Mouse (Mus musculus): ENCODE data around the gene Ech1.

Gene Ech1

GRCm38 (mm10) chr7:28824941-28825685 lies at the start of gene Ech1:
Gene Ech1 (plus strand): TSS chr7:28825217.
- DNase-seq (ENCODE audit: low spot score in 2 of 2), result peak; percentile 83 to 87

DNA sequence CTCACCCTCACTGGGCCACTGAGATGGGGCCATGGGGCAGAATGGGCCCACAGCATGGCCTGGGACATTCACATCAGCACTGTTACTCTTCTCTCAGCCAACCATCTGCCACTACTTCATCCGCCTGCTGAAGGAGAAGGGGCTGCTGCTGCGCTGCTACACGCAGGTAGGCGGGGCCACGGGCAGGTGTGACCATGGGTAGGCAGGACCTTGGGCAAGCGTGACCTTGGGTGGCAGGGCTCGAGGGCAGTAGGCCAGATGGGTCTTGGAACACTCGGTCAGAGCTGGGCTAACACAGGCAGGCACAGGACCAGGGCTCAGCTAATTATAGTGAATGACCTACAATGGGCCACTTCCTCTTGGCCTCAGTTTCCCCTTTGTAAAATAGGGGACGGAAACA lies 46.2 kb upstream of the Ech1 start:
- DNase-seq (ENCODE audit: low spot score in 2 of 2), result no peak

DNA sequence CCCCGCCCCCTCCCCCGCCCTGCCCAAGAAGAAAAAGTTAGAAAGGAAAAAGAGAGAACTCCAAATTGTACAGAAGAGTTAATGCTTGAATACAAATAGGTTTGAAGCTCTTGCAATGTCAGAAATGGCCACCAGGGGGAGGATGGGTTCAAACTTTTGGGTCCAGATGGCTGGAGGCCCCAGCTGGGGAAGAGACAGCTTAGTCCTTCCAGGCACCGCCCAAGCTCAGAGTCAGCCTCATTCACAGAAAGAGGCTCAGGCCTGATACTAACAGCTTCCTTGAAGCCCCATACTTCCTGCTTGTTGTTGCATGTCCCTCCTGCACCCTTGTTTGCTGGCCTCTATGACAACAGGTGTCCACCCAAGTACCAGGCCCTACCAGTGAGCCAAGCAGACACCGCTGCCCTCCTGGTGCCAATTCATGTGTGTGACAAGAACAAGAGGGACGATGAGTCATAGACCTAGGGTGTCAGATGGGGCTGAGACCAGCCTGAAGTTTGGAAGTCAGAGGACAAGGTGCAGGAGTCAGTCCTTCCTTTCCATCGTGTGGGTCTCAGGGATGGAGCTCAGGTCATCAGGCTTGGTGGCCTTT lies 44.9 kb upstream of the Ech1 start:
- DNase-seq (ENCODE audit: low spot score in 2 of 2), result peak; percentile 77 to 88

DNA sequence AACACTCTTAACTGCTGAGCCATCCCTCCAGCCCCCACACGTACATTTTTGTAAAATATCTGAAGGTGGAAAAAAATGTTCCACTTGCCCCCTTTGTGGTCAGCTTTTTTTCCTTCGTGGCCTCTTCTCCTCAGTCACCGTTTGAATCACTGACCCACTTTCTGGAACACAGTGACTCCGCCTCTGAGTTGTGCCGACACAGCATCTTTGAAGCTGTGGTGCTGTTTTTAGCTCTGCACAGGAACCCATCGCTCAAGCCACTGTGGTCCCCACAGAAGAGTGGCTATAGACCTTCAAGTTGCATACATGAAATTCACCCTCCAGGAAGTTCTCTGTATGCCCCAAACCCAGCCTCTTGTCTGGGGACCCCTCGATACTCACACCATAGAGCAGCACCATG lies 44.2 kb upstream of the Ech1 start:
- no peak for DNase-seq (ENCODE audit: low spot score in 2 of 2)

DNA sequence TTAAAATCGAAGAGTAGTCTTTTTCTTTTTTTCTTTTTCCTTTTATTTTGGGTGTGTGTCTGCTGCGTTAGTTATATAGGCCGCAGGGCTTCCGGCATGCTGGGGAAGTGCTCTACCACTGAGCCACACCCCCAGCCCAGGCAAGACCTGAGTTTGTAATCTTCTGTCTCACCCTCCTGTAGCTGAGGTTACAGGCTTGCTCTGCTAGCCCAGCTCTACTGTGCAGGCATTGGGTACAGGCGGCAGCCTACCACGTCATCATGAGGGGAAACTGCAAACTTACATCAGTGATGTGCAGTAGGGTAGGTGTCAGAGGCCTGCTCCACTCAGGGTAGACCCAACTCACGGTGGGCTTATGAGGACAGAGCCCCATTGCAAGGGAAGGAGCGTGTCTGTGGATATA lies 43.8 kb upstream of the Ech1 start:
- no peak for DNase-seq (ENCODE audit: low spot score in 2 of 2)

DNA sequence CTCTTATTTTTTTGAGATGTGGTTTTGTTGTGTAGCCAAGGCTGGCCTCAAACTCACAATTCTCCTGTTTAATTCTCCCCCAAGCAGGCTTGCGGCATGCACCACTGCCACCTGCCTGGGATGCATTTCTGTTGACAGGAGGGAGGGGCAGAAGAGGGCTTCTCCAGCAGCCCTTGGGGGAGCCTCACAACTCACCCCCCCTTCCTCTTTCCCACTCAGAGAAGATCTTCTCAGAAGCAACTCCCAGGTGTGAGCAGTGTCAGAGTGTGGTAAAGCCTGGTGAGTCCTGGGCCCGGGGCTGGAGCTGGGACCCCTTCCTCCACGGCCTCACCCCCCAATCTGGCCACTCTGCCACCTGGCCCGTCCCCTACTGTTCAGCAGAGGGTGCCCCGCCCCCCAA lies 39.9 kb upstream of the Ech1 start:
- no peak for DNase-seq (ENCODE audit: low spot score in 2 of 2)

- no peak for DNase-seq (ENCODE audit: low spot score in 2 of 2)
Measured at GRCm38 (mm10) chr7:28787884-28788283, 37.1 kb upstream of the Ech1 start.

GRCm38 (mm10) chr7:28788307-28789195 lies 36.5 kb upstream of the Ech1 start, which contains the start of gene Rinl:
Gene Rinl (plus strand): TSS chr7:28788969.
- DNase-seq (ENCODE audit: low spot score in 2 of 2), result no peak

DNA sequence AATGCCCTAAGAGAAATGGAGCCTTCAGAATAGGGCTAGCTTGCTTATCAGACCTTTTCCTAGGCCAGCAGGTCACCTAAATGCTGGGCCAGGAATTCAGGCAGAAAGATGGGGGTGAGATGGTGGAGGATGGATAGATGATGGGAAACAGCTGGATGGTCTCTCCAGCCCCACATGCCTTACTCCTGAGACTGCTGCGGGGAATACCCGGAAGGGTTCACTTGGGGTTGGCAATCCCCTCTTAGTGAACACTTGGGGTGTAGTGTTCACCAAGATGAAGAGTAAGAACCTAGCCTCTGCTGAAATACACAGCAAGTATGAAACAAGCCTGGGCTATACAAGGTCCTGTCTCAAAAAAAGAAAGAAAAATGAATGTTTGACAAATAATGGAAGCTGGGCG lies 35.8 kb upstream of the Ech1 start:
- DNase-seq (ENCODE audit: low spot score in 2 of 2), result no peak

DNA sequence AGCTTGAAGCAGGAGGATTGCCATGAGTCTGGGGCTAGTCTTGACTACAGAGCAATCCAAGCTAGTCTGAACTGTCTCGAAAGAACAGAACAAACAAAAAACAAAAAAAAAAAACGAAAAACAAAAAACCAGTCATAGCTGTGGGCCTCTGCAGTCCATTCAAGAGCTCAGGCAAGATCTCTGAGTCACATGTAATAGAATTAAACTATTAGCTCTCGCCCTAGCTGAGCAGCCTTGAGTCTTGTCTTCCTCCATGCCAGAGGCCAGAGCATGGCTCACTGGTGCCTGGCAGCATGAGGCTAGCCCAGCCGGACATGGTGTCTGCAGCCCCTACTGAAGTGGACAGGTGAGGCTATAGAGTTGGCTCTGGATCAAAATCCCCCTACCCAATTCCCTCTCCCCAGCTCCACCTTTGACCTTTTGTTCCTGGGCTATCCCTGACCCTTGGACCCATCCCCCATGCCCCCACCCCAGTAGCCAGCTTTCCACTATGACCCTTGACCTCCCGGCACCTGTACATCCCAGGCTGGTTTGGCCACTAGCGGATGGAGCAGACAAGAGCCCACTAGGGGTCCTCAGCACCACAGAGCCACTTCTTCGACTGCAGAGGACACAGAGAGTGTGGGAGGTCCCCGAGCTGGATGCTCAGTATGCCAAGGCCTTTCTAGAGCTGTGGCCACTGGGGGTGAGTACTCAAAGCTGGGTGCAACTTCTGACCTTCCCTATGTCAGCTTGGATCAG lies 34.8 kb upstream of the Ech1 start:
- DNase-seq (ENCODE audit: low spot score in 2 of 2), result no peak

- no peak for DNase-seq (ENCODE audit: low spot score in 2 of 2)
Measured at GRCm38 (mm10) chr7:28791706-28792105, 33.3 kb upstream of the Ech1 start.

- no peak for DNase-seq (ENCODE audit: low spot score in 2 of 2)
Measured at GRCm38 (mm10) chr7:28792391-28793185, 32.4 kb upstream of the Ech1 start.

- no peak for DNase-seq (ENCODE audit: low spot score in 2 of 2)
Measured at GRCm38 (mm10) chr7:28793834-28794233, 31.2 kb upstream of the Ech1 start.

- DNase-seq (ENCODE audit: low spot score in 2 of 2), result no peak
Measured at GRCm38 (mm10) chr7:28794496-28794895, 30.5 kb upstream of the Ech1 start.

- DNase-seq (ENCODE audit: low spot score in 2 of 2), result no peak
Measured at GRCm38 (mm10) chr7:28795832-28796231, 29.2 kb upstream of the Ech1 start.

- peak in 1 of 2 experiments; percentile 64 for DNase-seq (ENCODE audit: low spot score in 2 of 2)
Measured at GRCm38 (mm10) chr7:28796562-28796975, 28.4 kb upstream of the Ech1 start.

- no peak for DNase-seq (ENCODE audit: low spot score in 2 of 2)
Measured at GRCm38 (mm10) chr7:28799994-28800393, 25.0 kb upstream of the Ech1 start.

DNA sequence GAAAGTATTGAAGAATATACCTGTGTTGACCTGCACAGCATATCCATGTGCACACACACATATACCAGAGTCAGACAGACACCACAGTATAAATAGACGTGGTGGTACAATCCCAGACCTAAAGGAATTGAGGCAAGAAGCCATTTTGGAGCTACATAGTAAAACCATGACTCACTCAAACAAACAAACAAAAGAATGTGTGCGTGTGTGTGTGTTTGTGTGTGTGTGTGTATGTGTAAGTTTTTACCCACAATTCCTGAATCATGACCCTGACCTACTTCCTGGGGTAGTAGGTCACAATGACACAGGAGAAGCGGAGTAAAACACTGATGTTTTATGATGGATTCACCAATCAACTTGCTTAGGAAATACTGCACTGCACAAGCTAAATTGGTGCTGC lies 23.6 kb upstream of the Ech1 start:
- DNase-seq (ENCODE audit: low spot score in 2 of 2), result no peak

DNA sequence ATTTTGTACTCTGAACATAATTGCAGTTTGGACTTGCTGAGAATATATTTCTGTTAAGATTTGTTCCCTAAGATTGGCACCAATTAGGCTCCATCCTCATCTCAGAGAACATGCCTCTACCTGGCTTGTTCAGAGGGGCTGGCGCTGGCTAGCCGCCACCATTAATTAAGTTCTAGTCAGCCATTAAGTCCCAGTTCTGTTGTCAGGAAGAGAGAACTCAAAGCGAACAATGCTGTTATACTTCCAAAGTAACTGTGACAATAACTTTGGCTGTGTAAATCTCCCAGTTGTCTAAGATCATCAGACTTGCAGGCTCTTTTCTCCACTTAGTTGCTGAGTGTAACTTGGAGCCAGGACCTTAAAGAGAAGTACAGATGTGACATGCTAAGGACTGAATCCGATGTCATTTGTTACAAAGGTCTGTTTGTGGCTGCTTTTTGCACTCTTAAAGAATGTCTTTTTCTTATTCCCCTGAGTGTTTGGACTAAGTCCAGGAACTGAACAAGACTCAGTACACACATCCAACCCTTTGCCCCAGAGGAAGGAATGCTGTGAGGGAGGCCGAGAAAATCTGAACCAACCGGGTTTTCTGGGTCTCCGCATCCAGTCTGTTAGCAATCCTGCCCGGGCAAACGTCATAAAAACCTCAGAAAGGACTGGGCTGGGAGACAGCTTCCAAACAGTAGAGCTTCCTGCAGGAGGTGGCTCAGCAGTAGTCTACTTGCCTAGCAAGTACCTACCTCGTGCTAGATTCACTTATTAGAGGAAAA lies 22.9 kb upstream of the Ech1 start:
- DNase-seq (ENCODE audit: low spot score in 2 of 2), result no peak
